Mouse (Mus musculus): ENCODE data around the gene Gramd4. TPM values are rescaled to one million over a fixed set of nuclear protein-coding genes. Genes with fewer than 3 reads are reported as not detected.
A peak's percentile ranks its signal among the peaks of the same experiment; 100 is the strongest.

The Gramd4 gene
- total RNA-seq, 4 experiments from 2014 or later: 24.1 to 30.9 (median 29.9) TPM

- no peak for DNase-seq (ENCODE audit: low spot score in 2 of 2)
These were observed 55.8 kb downstream of the Gramd4 start for GRCm38 (mm10) chr15:86113342-86113710.

- DNase-seq (ENCODE audit: low spot score in 2 of 2): no peak
These were observed 58.9 kb downstream of the Gramd4 start for GRCm38 (mm10) chr15:86116421-86116820.

- no peak for DNase-seq (ENCODE audit: low spot score in 2 of 2)
These were observed 59.9 kb downstream of the Gramd4 start for GRCm38 (mm10) chr15:86117115-86118100.

- no peak for DNase-seq (ENCODE audit: low spot score in 2 of 2)
These were observed 61.7 kb downstream of the Gramd4 start for GRCm38 (mm10) chr15:86119186-86119585.

- no peak for DNase-seq (ENCODE audit: low spot score in 2 of 2)
These were observed 64.9 kb downstream of the Gramd4 start for GRCm38 (mm10) chr15:86122261-86122949.

GRCm38 (mm10) chr15:86123409-86123808 is 65.9 kb downstream of the Gramd4 start:
- no peak for DNase-seq (ENCODE audit: low spot score in 2 of 2)

GRCm38 (mm10) chr15:86124359-86124758 is 66.9 kb downstream of the Gramd4 start:
- peak in 1 of 2 experiments; percentile 78 for DNase-seq (ENCODE audit: low spot score in 2 of 2)

- DNase-seq (ENCODE audit: low spot score in 2 of 2): no peak
These were observed 71.5 kb downstream of the Gramd4 start for GRCm38 (mm10) chr15:86129036-86129435.

GRCm38 (mm10) chr15:86130657-86131056 is 73.2 kb downstream of the Gramd4 start:
- no peak for DNase-seq (ENCODE audit: low spot score in 2 of 2)

- DNase-seq (ENCODE audit: low spot score in 2 of 2): peak; percentile 76 to 90
These were observed 77.7 kb downstream of the Gramd4 start for GRCm38 (mm10) chr15:86134941-86135783.

GRCm38 (mm10) chr15:86137638-86138037 is 80.1 kb downstream of the Gramd4 start:
- no peak for DNase-seq (ENCODE audit: low spot score in 2 of 2)

GRCm38 (mm10) chr15:86140323-86140722 is 82.8 kb downstream of the Gramd4 start:
- DNase-seq (ENCODE audit: low spot score in 2 of 2): peak in 1 of 2 experiments; percentile 54

- DNase-seq (ENCODE audit: low spot score in 2 of 2): no peak
These were observed 87.1 kb downstream of the Gramd4 start for GRCm38 (mm10) chr15:86144577-86144976.

GRCm38 (mm10) chr15:86145046-86145445 is 87.6 kb downstream of the Gramd4 start:
- DNase-seq (ENCODE audit: low spot score in 2 of 2): no peak

- no peak for DNase-seq (ENCODE audit: low spot score in 2 of 2)
These were observed 89.4 kb downstream of the Gramd4 start for GRCm38 (mm10) chr15:86146922-86147321.

GRCm38 (mm10) chr15:86150593-86150992 is 93.1 kb downstream of the Gramd4 start:
- DNase-seq (ENCODE audit: low spot score in 2 of 2): no peak

- DNase-seq (ENCODE audit: low spot score in 2 of 2): no peak
These were observed 96.0 kb downstream of the Gramd4 start for GRCm38 (mm10) chr15:86153481-86153960.

GRCm38 (mm10) chr15:86156492-86156891 is 99.0 kb downstream of the Gramd4 start:
- DNase-seq (ENCODE audit: low spot score in 2 of 2): no peak

GRCm38 (mm10) chr15:86159093-86159492 is 101.6 kb downstream of the Gramd4 start:
- no peak for DNase-seq (ENCODE audit: low spot score in 2 of 2)

GRCm38 (mm10) chr15:86159719-86160118 is 102.2 kb downstream of the Gramd4 start:
- no peak for DNase-seq (ENCODE audit: low spot score in 2 of 2)

GRCm38 (mm10) chr15:86160906-86161305 is 103.4 kb downstream of the Gramd4 start:
- no peak for DNase-seq (ENCODE audit: low spot score in 2 of 2)
